ENCODE assay signal across 8 mouse cellular contexts in the genomic region with DNA sequence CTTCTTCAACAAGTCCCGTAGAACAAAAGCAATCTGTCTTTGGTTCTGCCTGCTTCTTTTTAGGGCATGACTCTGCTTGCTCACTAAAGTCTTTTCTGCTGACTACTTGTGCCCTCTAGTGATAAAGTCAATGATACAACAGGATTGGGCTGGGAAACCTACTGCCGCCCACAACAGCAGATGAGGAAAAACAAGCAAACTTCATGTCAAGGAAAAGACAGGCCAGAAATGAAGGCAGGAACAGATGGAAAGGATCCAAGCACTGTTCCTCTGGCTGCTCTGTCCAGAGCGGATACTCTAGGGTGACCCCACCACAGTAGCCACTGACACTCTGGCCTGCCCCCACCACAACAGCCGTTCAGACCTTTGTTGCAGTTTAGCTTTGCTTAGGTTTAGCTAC.
A peak's percentile ranks its signal among the peaks of the same experiment; 100 is the strongest.
DNase-seq lines count a peak whose midpoint lies in the region; ATAC-seq lines count a peak whose summit lies in the region.

No protein-coding gene starts in this region.

- no peak for ATAC-seq in granulocyte monocyte progenitor cell, adult 5-6 weeks (replicated peaks; ENCODE audit: poor library complexity, severe bottlenecking)

- DNase-seq in layer of hippocampus, adult 11-12 months (ENCODE audit: low spot score): peak; percentile 41
- no peak for DNase-seq in layer of hippocampus, postnatal 36 days
- peak; percentile 82 for DNase-seq in brain, adult 2 months (ENCODE audit: low read depth, low spot score)
- DNase-seq in fibroblast of lung, adult 2 months (ENCODE audit: low read depth): peak; percentile 47
- DNase-seq in lung, postnatal 10 days: peak; percentile 67
- no peak for DNase-seq in testis, postnatal 14 days (ENCODE audit: low spot score)
- no peak for DNase-seq in right cerebral cortex, postnatal 10 days (ENCODE audit: low spot score in 2 of 2)

Comparison
In these comparisons a context has a peak if more than half of its experiments do, and no peak if none do; other contexts are left out.
1. DNase-seq: peak in layer of hippocampus, adult 11-12 months (single experiment), brain, adult 2 months (single experiment), fibroblast of lung, adult 2 months (single experiment) and lung, postnatal 10 days (single experiment); none in layer of hippocampus, postnatal 36 days (0 of 2), testis, postnatal 14 days (single experiment) and right cerebral cortex, postnatal 10 days (0 of 2).